Mouse (Mus musculus) cortical plate, adult 2 months (tissue): ENCODE results near the gene Klhl36.

Source experiments
- CTCF ChIP-seq: fragments of 200-500 bp; IDR thresholded peaks from 2 replicates; pipeline ENCODE4 v1.5.1; 2011; ENCODE audit warnings: mild to moderate bottlenecking, control low read depth, low read length; ENCODE audit not compliant: insufficient read depth; ENCODE audit errors: extremely low read depth
- POLR2A ChIP-seq: fragments of 200-500 bp; IDR thresholded peaks from 2 replicates; pipeline ENCODE4 v1.6.1; 2011; ENCODE audit warnings: mild to moderate bottlenecking, low read length, control low read depth; ENCODE audit not compliant: insufficient read depth; ENCODE audit errors: extremely low read depth

DNA sequence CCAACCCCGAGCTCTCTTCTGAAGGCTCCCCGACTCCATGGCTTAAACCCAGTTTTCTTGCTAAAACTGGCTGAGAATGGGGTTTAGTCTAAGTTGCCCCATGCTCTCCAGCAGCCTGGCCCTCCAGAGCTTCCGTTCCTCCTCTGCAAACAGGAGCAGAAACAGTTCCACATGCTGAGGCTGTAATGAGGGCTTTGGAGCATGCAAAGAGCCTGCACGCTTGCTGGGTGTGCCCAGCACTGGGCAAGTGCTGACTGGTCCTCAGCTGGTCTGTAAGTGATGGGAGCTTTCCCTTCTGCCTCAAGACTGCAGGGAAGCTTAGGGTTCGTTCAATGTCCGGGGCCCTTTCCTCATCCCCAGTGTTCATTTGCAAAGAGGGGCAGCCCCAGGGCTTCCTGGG, 45.8 kb upstream of the Klhl36 start:
- TF ChIP-seq POLR2A (no peak), CTCF (no peak)
